Mouse (Mus musculus) left cerebral cortex, adult 2 months (tissue): ENCODE measurements around the gene Siva1. TPM values are rescaled to one million over a fixed set of nuclear protein-coding genes. Genes with fewer than 3 reads are reported as not detected.

Experiments
- DNase-seq, 2 experiments: peaks; one replicate each; pipeline ENCODE4 v3.0.0; 2021 to 2022; ENCODE audit warnings: low spot score in 2 of 2, mixed read lengths in 1 of 2; ENCODE audit errors: extremely low spot score in 1 of 2
- H3K27ac ChIP-seq: fragments of 200-600 bp; 2 replicates; pipeline ENCODE4 v1.8.1; 2022
- H3K4me3 ChIP-seq: fragments of 200-600 bp; 2 replicates; pipeline ENCODE4 v1.8.1; 2022
- CTCF ChIP-seq: fragments of 200-600 bp; IDR thresholded peaks from 2 replicates; pipeline ENCODE4 v1.8.1; 2022; ENCODE audit warnings: antibody characterized with exemption, mild to moderate bottlenecking, moderate library complexity
- intact Hi-C: fragments of 180-260 bp; cut with DNase I; formaldehyde crosslinking; loops from one replicate; pipeline ENCODE4 v1.15.1; 2025
- total RNA-seq, 2 experiments: library from RNA; stranded (reverse); gene quantifications; 2 replicates each; pipeline ENCODE4 v1.2.3; 2021

Siva1 gene
- total RNA-seq, 2 experiments from 2014 or later, result 19.7 to 21.5 TPM

DNA sequence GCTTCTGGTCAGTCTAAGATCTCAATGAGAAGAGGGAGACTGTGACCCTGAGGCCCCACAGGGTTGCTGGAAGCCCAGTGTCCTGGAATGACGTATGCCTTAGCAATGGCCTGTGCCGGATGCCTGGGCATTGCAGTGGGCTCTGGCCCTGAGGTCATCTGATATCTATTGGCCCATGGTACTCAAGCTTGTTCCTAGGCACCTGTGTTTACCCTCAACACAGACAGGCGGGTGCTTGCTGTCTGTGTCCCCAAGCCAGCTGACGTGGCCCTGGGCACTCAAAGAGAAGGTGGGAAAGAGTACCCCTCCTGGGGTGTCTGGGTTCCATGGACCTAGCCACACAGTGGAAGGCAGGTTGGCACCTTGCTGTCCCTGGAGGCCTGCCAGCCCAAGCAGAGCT lies 18.8 kb upstream of the Siva1 start:
- intact Hi-C loops, result no loop called here
- TF ChIP-seq CTCF, result no peak
- no peak for DNase-seq
- H3K4me3 ChIP-seq, result no peak overlapping the region
- no peak overlapping the region for H3K27ac ChIP-seq

DNA sequence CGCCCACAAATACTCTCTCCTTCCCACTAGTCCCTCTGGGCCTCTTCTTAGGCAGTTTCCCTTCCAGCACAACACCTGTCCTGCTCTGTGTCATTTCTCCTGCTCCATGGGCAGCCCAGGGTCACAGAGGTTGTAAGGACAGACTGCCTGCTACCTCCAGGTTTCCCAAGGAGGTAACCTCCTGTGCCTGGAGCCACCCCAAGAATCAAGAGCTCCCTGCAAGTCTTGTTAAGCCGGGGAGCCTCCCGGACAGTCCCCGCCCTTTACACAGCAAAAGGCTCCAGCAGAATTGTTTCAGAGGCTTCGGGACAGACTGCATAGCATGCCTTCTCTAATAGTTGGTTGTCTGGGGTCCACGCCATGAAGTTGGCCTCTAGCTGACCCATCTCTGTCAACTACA lies 18.0 kb upstream of the Siva1 start:
- H3K4me3 ChIP-seq, result no peak overlapping the region
- TF ChIP-seq CTCF, result no peak
- intact Hi-C loops, result no loop called here
- no peak for DNase-seq
- H3K27ac ChIP-seq, result no peak overlapping the region

DNA sequence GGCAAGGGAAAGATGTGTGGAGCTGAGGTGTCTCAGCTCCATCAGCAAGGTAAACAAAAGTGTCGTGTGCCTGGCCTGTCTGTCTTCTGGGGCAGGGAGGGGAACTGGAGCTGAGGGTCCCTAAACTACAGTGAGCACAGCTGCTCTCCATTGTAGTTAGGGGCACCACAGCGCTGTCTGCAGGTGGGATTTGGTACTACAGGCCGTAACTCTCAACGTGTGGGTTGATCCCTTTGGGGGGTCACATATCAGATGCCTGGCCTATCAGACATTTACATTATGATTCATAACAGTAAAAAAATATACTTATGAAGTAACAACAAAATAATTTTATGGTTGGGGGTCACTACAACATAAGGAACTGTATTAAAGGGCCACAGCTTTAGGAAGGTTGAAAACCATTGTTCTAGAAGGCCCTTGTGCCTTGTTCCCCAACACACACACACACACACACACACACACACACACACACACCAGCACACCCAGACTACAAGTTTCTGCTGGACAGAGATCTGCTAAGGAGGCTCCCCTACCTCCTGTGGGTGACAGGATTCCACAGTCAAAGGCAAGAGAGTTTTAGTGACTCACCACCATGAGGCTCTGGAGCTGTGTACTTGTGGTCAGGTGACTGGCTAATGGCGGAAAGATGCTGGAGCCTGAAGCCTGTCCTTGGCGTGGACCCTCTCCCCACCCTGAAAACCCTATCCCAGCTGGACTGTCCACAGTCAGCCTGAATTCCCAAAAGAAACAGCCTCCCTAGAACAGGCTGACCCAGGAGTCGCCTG lies 17.2 kb upstream of the Siva1 start:
- Histone ChIP-seq H3K4me3 (no peak overlapping the region), H3K27ac (no peak overlapping the region)
- DNase-seq, result no peak
- TF ChIP-seq CTCF, result peak; percentile 49
- intact Hi-C loops, result no loop called here

DNA sequence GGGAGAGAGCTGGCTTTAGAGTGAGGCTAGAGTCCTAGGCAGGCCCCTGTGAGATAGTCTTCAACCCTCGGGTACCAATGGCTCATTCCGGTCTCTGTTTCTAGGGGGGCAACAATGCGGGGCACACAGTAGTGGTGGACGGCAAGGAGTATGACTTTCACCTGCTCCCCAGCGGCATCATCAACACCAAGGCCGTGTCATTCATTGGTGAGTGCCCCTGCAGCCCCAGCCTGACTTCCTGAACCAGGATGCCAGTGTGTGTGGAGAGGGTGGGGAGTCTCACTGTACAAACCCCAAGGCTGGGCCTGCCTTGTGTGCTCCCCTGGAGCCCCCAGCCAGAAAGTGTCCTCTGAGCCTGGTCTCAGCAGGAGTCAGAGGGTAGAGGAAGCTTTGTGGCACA lies 16.3 kb upstream of the Siva1 start:
- TF ChIP-seq CTCF, result no peak
- no peak overlapping the region for H3K4me3 ChIP-seq
- H3K27ac ChIP-seq, result no peak overlapping the region
- intact Hi-C loops, result no loop called here
- DNase-seq, result no peak

DNA sequence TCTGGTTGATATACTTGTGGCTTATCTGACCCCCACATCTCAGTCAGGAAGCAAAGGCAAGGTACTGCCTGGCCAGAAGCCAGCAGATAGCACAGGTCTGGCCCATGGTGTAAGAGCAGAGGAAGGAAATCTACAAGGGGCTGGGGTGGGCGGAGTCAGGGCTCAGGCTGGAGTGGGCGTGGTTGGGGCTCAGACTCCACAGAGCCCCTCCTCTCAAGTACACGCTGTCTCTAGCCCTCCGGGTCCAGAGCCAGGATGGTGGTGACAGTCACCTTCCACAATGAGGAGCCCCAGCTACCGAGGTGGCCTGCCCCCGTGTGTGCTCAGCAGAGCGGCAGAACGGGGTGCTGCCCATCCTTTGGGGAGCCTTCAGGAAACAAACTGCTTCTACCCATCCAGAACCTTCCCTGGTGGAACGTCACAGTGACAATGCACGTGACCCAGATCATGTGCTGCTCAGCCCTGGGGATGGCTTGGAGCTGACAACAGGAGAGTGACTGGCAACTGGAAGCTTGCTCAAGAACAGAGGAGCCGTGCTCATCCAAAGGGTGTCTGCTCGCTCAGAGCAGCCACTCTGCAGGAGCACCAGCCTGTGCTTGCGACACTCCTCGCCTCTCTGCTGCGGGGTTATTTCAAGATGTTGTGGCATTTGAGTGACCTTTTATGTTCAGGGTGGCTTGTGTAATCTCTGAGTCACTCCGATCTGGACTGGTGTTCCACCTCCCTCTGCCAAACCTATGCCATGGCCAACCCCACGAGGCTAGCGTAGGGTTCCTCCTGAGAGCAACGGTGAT lies 15.4 kb upstream of the Siva1 start:
- peak in 1 of 2 experiments; percentile 27 for DNase-seq
- intact Hi-C loops, result no loop called here
- no peak for TF ChIP-seq CTCF

DNA sequence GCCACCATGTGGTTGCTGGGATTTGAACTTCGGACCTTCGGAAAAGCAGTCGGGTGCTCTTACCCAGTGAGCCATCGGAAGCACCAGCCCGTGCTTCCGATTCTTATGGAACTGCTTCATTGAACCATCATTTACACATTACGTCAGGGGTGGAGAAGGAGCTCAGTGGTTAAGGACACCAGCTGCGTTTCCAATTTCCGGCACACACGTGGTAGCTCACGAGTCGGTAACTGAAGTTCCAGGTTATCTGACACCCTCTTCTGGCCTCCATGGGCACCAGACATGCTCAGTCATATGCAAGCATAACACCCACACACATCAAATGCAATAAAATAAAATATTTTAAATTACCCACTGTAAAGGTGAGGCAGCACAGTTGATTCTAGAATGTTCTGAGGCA lies 14.4 kb upstream of the Siva1 start:
- Histone ChIP-seq H3K4me3 (no peak overlapping the region), H3K27ac (no peak overlapping the region)
- intact Hi-C loops, result no loop called here
- no peak for DNase-seq
- no peak for TF ChIP-seq CTCF

More for the DNA sequence above, 15.4 kb upstream of the Siva1 start:
- Histone ChIP-seq H3K27ac (peak overlapping the region; percentile 72), H3K4me3 (no peak overlapping the region)

DNA sequence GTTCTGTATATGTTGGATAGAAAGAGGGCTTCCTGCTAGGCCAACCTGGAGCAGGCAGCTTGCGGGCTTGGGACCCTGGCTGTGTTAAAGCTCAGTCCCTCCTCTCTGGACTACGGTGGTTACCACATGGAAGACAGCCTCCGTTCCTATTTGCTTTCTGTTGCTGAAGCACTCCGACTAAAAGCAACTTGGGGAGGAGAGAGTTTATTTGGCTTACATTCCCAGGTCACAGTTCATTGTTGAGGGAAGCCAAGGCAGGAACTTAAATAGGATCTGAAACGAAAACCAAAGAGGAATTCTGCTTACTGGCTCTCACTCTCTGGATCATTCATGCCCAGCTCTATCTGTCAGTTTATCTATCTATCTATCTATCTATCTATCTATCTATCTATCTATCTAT lies 13.7 kb upstream of the Siva1 start:
- intact Hi-C loops, result no loop called here
- TF ChIP-seq CTCF, result no peak
- H3K4me3 ChIP-seq, result no peak overlapping the region
- no peak for DNase-seq
- H3K27ac ChIP-seq, result no peak overlapping the region

DNA sequence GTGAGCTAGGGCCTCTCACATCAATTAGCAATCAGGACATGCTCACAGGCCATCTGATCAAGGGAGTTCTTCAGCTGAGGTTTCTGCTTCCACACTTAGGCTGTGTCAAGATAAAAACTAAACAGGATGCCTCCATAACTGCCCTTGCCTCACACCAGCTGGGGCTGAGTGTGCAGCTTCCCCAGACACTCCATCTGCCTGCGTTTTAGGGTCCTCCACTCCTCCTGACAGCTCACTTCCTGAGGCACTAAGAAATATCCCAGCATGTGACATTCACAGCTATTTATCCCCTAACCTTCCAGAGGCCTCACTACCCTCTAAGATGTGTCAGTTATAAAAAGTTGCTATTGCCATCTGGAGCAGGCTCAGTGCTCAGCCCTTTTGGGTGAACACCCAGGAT lies 13.0 kb upstream of the Siva1 start:
- TF ChIP-seq CTCF, result no peak
- Histone ChIP-seq H3K4me3 (no peak overlapping the region), H3K27ac (no peak overlapping the region)
- intact Hi-C loops, result no loop called here
- no peak for DNase-seq

DNA sequence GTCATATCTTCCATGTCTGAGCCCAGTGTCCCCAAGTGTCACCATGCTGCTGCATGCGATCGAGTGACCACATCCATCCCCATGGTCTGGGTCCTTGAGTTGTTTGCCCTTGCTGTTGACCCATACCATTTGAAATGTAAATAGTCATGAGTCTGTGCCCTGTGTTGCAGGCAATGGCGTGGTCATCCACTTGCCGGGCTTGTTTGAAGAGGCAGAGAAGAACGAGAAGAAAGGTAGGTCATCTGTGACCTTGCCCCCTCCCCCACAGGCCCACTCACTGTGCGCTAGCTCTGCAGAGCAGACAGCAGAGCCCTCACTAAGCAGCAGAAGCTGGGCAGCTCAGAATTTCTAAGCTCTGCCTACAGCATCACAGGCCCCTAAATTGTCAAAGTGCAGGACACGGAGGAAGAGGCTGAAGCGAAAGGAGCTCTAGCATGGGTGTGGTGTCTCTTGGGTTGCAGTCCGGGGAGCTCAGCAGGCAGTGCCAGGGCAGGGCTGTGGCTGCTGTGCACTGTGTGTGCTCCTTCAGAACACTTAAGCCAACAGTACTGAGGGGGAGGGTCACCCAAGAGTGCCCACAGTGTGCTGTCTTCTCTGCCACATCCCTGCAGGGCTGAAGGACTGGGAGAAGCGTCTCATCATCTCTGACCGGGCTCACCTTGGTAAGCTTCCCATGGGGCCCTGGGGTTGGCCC lies 12.2 kb upstream of the Siva1 start:
- intact Hi-C loops, result no loop called here
- no peak for DNase-seq
- Histone ChIP-seq H3K4me3 (no peak overlapping the region), H3K27ac (no peak overlapping the region)
- no peak for TF ChIP-seq CTCF

DNA sequence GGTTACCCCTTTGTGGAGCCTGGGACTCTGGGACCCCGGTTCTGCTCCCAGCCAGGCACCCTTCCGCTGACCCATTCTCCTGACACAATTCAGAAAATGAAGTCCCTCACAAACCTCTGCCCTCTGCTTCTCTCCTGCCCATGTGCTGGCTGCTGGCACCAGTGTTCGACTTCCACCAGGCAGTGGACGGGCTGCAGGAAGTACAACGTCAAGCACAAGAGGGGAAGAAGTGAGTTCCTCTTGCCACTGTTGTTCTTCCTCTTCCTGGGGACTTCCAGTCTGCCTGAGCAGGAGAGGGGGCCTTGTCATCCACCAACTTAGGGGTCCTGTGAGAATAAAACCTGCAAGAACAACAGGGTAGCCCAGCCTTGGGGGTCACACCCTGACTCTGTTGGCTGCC lies 11.6 kb upstream of the Siva1 start:
- H3K27ac ChIP-seq, result no peak overlapping the region
- intact Hi-C loops, result no loop called here
- no peak for DNase-seq
- no peak for TF ChIP-seq CTCF
- no peak overlapping the region for H3K4me3 ChIP-seq

DNA sequence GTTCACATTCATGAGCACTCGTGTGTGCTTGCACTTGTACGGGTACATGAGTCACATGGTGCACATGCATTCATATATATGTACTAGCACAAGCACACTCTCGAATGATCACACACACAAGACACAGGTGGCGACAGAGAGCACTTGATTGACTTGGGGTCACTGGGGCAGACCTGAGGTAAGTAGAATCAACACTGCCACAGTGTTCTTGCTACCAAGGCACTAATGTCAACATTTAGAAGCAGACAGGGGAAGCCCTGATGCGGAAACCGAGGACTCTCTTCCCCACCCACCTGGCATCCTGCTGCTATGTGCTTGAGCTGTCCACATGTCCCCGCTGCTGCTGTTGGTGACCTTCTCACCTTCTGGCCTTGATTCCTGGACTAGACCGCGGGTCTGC lies 10.8 kb upstream of the Siva1 start:
- H3K4me3 ChIP-seq, result no peak overlapping the region
- no peak; the same call in 1 of the 2 replicates for TF ChIP-seq CTCF
- intact Hi-C loops, result no loop called here
- no peak overlapping the region for H3K27ac ChIP-seq
- no peak for DNase-seq

DNA sequence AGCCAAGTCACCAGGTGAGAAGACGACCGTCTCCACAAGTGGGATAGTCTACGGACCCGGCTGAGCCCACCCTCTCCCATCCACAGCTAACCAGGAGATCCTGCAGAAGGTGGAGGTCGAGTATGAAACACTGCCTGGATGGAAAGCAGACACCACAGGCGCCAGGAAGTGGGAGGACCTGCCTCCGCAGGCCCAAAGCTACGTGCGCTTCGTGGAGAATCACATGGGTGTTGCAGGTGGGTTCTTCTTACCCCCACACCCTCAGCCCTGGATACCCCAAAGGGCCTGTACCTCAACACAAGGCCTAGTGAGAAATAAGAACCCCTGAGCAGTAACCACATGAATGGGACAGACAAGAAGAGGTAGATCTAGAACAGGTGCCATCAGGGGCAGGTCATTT lies 5.0 kb upstream of the Siva1 start:
- intact Hi-C loops, result no loop called here
- no peak overlapping the region for H3K4me3 ChIP-seq
- H3K27ac ChIP-seq, result no peak overlapping the region
- no peak for DNase-seq
- no peak for TF ChIP-seq CTCF
